Comparison of ENCODE assay signal across 8 mouse cellular contexts in genomic region chr1:157536471-157536870, GRCm38 (mm10). TPM values are rescaled to one million over a fixed set of nuclear protein-coding genes. Genes with fewer than 3 reads are reported as not detected.
DNase-seq lines count a peak whose midpoint lies in the region; ATAC-seq and TF ChIP-seq lines count a peak whose summit lies in the region.

No protein-coding gene starts in this region.

- peak; percentile 37 to 50 for DNase-seq in cerebellum, adult 2 months
- no peak for DNase-seq in cerebellum, adult 11-12 months
- peak; percentile 68 for DNase-seq in A20 (ENCODE audit: low read depth, low spot score)
- peak; percentile 21 for DNase-seq in c-Kit-positive CD71-positive TER-119-negative erythroid progenitor cells, embryonic 14.5 days (ENCODE audit: low read depth)
- peak; percentile 57 for DNase-seq in kidney, adult 9 months
- DNase-seq in thymus, postnatal 4 days, result peak; percentile 27

- H3K27me3 ChIP-seq in cerebellum, adult 2 months (ENCODE audit: control insufficient read depth, insufficient read depth, low read length), result no peaks in the 10 kb centered on the region

- 11% methylated on average over 6 of the region's 6 CpGs for WGBS in cerebellum, adult 2 months

- H3K27ac ChIP-seq in cerebellum, adult 2 months (ENCODE audit: insufficient read depth, low read length), result no peak overlapping the region

- no peak overlapping the region for H3K4me3 ChIP-seq in cerebellum, adult 2 months (replicated peaks; ENCODE audit: insufficient read depth, low read depth, low read length)

- peak; percentile 74 for ATAC-seq in frontal cortex, adult (ENCODE audit: low TSS enrichment)
- peak; percentile 64 for ATAC-seq in megakaryocyte, adult 5-6 weeks (ENCODE audit: poor library complexity, severe bottlenecking)

- H3K4me1 ChIP-seq in cerebellum, adult 2 months (ENCODE audit: control insufficient read depth, insufficient read depth, low read length), result peaks cover 3% of the 10 kb centered on the region; the same call in 1 of the 2 replicates

- no peak for TF ChIP-seq POLR2A in cerebellum, adult 2 months (IDR thresholded peaks at IDR 0.05; ENCODE audit: borderline replicate concordance, insufficient read depth, low read length)

- TF ChIP-seq CTCF in cerebellum, adult 2 months (IDR thresholded peaks at IDR 0.05; ENCODE audit: borderline replicate concordance, insufficient read depth, low read depth, low read length), result peak; percentile 73

RNA-seq across cellular contexts. Expression of gene Sec16b, which starts 29.9 kb away (rescaled TPM):
- polyA plus RNA-seq in cerebellum, adult 2 months (2012; rRNA removed), result 0.48 and 0.51 TPM in 2 replicates
- total RNA-seq in megakaryocyte, adult 5-6 weeks (2015), result 0.54 and 0.89 TPM in 2 replicates
- total RNA-seq in megakaryocyte, adult 5-6 weeks (2017), result 0.26 and 0.41 TPM in 2 replicates
